Mouse (Mus musculus): Measurements from ENCODE around the gene Ndufs1.

- no peak for TF ChIP-seq CTCF (conservative IDR thresholded peaks at IDR 0.05; ENCODE audit: insufficient read depth, insufficient read length, low read depth, low read length)
- no peak for TF ChIP-seq POLR2A (IDR thresholded peaks at IDR 0.05; ENCODE audit: low read depth, low read length)
Observed at GRCm38 (mm10) chr1:63129857-63130690, 46.6 kb downstream of the Ndufs1 start.

Measured in kidney, adult 2 months (tissue).